In the genomic region with DNA sequence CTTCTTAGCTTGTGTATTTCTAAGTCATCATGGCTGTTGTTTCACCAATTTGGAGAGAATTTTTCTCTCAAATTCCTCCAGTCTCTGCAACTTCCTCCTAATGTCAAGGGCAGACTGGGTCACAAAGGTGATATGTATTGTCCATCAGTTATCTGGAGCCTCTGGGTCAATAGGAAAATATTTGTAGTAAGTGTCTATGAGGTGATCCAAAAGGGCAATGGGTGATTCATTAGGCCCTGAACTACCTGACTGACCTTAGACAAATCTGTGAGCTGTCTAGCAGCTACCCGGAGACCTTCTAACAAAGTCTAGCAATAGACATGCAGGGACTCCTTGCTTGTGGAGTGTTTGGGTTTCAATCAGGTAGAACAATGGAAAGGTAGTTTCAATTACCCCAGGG, we compare ENCODE assay signal across 26 mouse cellular contexts. TPM values are rescaled to one million over a fixed set of nuclear protein-coding genes. Genes with fewer than 3 reads are reported as not detected.
DNase-seq lines count a peak whose midpoint lies in the region; ATAC-seq and TF ChIP-seq lines count a peak whose summit lies in the region.
"Had no signal": no experiment of that assay in that cellular context is flagged by ENCODE, and none has a peak within 500 bp of the region (broad histone marks: within the 10 kb centered on the region; RNA-seq: fewer than 3 reads in every experiment).

No protein-coding gene starts in this region.

- no peak for TF ChIP-seq POLR2A in liver, adult 2 months (IDR thresholded peaks at IDR 0.05; ENCODE audit: extremely low read depth, insufficient read depth, low read length)

- H3K27me3 ChIP-seq in heart, embryonic 10.5 days (ENCODE audit: insufficient read depth, poor library complexity, severe bottlenecking): no peaks in the 10 kb centered on the region
- H3K27me3 ChIP-seq in liver, adult 2 months (ENCODE audit: control insufficient read depth, insufficient read depth, low read length): no peaks in the 10 kb centered on the region
- H3K27me3 ChIP-seq in liver, postnatal 0 days (ENCODE audit: insufficient read depth, low read length): no peaks in the 10 kb centered on the region
- H3K27me3 ChIP-seq: CH12.LX, Patski had no signal

- TF ChIP-seq EP300 in liver, postnatal 0 days (IDR thresholded peaks at IDR 0.05; ENCODE audit: low read depth): no peak

- ATAC-seq in liver, postnatal 0 days: no peak
- ATAC-seq: activated CD4-positive, CD25-positive, alpha-beta regulatory T cell, adult 4 months; CD4-positive, CD25-positive, alpha-beta regulatory T cell, adult 4 months; Patski had no signal

- peaks cover 5% of the 10 kb centered on the region; the same call in 1 of the 2 replicates for H3K4me1 ChIP-seq in heart, embryonic 10.5 days
- peaks cover 8% of the 10 kb centered on the region for H3K4me1 ChIP-seq in liver, adult 2 months (ENCODE audit: control insufficient read depth, insufficient read depth, low read length)
- H3K4me1 ChIP-seq in liver, postnatal 0 days (ENCODE audit: insufficient read depth): no peaks in the 10 kb centered on the region

- peak; percentile 26 for DNase-seq in adrenal gland, adult 2 months
- no peak for DNase-seq in adrenal gland, postnatal 14 days
- peak; percentile 16 for DNase-seq in heart, adult 11 months
- DNase-seq in heart, embryonic 10.5 days (ENCODE audit: low spot score): no peak
- DNase-seq in liver, adult 2 months (ENCODE audit: extremely low read depth, low read depth, low spot score): peak; percentile 61
- no peak for DNase-seq in liver, postnatal 0 days
- DNase-seq in testis, postnatal 10 days (ENCODE audit: low spot score): peak; percentile 2
- no peak for DNase-seq in testis, postnatal 14 days (ENCODE audit: low spot score)
- DNase-seq: adrenal gland, adult 8-10 months; adrenal gland, postnatal 10 days; adrenal gland, postnatal 25 days; adrenal gland, postnatal 36 days; B cell, adult 2 months; cerebellum, adult 11 months; cerebellum, adult 11-12 months; cerebellum, adult 18-20 months; cerebellum, adult 2 months had no signal

- no peak overlapping the region for H3K9ac ChIP-seq in liver, adult 2 months (ENCODE audit: low read depth, low read length)
- no peak overlapping the region for H3K9ac ChIP-seq in liver, postnatal 0 days (replicated peaks)

- no peak overlapping the region for H3K27ac ChIP-seq in heart, embryonic 10.5 days
- no peak overlapping the region for H3K27ac ChIP-seq in liver, adult 2 months (replicated peaks; ENCODE audit: insufficient read depth, low read depth, low read length)
- H3K27ac ChIP-seq in liver, postnatal 0 days (ENCODE audit: low read depth): no peak overlapping the region

- 95% methylated on average over 1 of the region's 1 CpGs for WGBS in heart, embryonic 10.5 days
- whole genome bisulfite sequencing in liver, adult 2 months: 21% methylated on average over 1 of the region's 1 CpGs
- WGBS in liver, postnatal 0 days (ENCODE audit: insufficient replicate concordance): 71% methylated on average over 1 of the region's 1 CpGs

- H3K79me2 ChIP-seq in liver, adult 2 months (ENCODE audit: control insufficient read depth, insufficient read depth, low read length): no peaks in the 10 kb centered on the region

- no peak overlapping the region for H3K4me2 ChIP-seq in liver, postnatal 0 days (ENCODE audit: low read depth, low read length)

- no peak overlapping the region for H3K4me3 ChIP-seq in heart, embryonic 10.5 days
- H3K4me3 ChIP-seq in liver, adult 2 months (ENCODE audit: insufficient read depth, low read depth, low read length): no peak overlapping the region
- no peak overlapping the region for H3K4me3 ChIP-seq in liver, postnatal 0 days (ENCODE audit: low read depth, low read length)

- no peaks in the 10 kb centered on the region for H3K9me3 ChIP-seq in heart, embryonic 10.5 days
- H3K9me3 ChIP-seq in liver, postnatal 0 days (ENCODE audit: low read length): no peaks in the 10 kb centered on the region

- no peak for TF ChIP-seq CTCF in liver, adult 2 months (IDR thresholded peaks at IDR 0.05; ENCODE audit: low read depth, low read length)
- TF ChIP-seq CTCF in liver, postnatal 0 days (IDR thresholded peaks at IDR 0.05; ENCODE audit: low read depth): no peak

- H3K36me3 ChIP-seq in heart, embryonic 10.5 days: no peaks in the 10 kb centered on the region
- no peaks in the 10 kb centered on the region for H3K36me3 ChIP-seq in liver, adult 2 months (ENCODE audit: control insufficient read depth, insufficient read depth, low read length)
- no peaks in the 10 kb centered on the region for H3K36me3 ChIP-seq in liver, postnatal 0 days (replicated peaks; ENCODE audit: insufficient read depth, low read length)
- H3K36me3 ChIP-seq: G1E had no signal

RNA-seq across cellular contexts. Expression of a gene that starts 40.9 kb away (rescaled TPM):
- not detected for total RNA-seq in adrenal gland, adult 2 months (2021)
- polyA plus RNA-seq in adrenal gland, adult 2 months (2012; rRNA removed): not detected in 2 replicates
- not detected in 2 replicates for total RNA-seq in adrenal gland, postnatal 14 days (2021)
- 0.11 TPM in 1 of 2 replicates, not detected in the other for polyA plus RNA-seq in heart, embryonic 10.5 days (2016; fragmentation: Nextera tagmentation; extraction: Ambion mirVana)
- not detected in 2 replicates for total RNA-seq in liver, adult 2 months (2014; rRNA removed)
- polyA plus RNA-seq in liver, adult 2 months (2012; rRNA removed): 0.07 TPM in 1 of 2 replicates, not detected in the other
- polyA plus RNA-seq in liver, postnatal 0 days (2015; fragmentation: Nextera tagmentation; extraction: Ambion mirVana): 0.47 and 0.67 TPM in 2 replicates
- total RNA-seq: adrenal gland, adult 18-20 months; adrenal gland, adult 8-10 months; adrenal gland, postnatal 10 days; adrenal gland, postnatal 25 days; adrenal gland, postnatal 36 days; CH12.LX; MEL had no signal
- polyA plus RNA-seq: brain, embryonic 14.5 days; C2C12; cerebellum, adult 2 months; G1E; Patski had no signal

RNA-seq across cellular contexts. Expression of a gene that starts 49.7 kb away (rescaled TPM):
- 10 to 100 TPM; 60.9 to 62.4 TPM for total RNA-seq in adrenal gland, adult 2 months (2021)
- 16.4 and 21.6 TPM in 2 replicates for polyA plus RNA-seq in adrenal gland, adult 2 months (2012; rRNA removed)
- 82.0 and 103 TPM in 2 replicates for total RNA-seq in adrenal gland, postnatal 14 days (2021)
- polyA plus RNA-seq in heart, embryonic 10.5 days (2016; fragmentation: Nextera tagmentation; extraction: Ambion mirVana): 37.7 and 42.4 TPM in 2 replicates
- 14.8 and 14.9 TPM in 2 replicates for total RNA-seq in liver, adult 2 months (2014; rRNA removed)
- 5.1 and 5.2 TPM in 2 replicates for polyA plus RNA-seq in liver, adult 2 months (2012; rRNA removed)
- polyA plus RNA-seq in liver, postnatal 0 days (2015; fragmentation: Nextera tagmentation; extraction: Ambion mirVana): 5.6 and 6.6 TPM in 2 replicates

Comparison
In these comparisons a context has a peak if more than half of its experiments do, and no peak if none do; other contexts are left out.
1. DNase-seq: peak in adrenal gland, adult 2 months (single experiment), heart, adult 11 months (single experiment), liver, adult 2 months (single experiment) and testis, postnatal 10 days (single experiment); none in adrenal gland, postnatal 14 days (single experiment), heart, embryonic 10.5 days (single experiment), liver, postnatal 0 days (single experiment) and testis, postnatal 14 days (single experiment).